ENCODE assay signal across 8 mouse cellular contexts in the genomic region with DNA sequence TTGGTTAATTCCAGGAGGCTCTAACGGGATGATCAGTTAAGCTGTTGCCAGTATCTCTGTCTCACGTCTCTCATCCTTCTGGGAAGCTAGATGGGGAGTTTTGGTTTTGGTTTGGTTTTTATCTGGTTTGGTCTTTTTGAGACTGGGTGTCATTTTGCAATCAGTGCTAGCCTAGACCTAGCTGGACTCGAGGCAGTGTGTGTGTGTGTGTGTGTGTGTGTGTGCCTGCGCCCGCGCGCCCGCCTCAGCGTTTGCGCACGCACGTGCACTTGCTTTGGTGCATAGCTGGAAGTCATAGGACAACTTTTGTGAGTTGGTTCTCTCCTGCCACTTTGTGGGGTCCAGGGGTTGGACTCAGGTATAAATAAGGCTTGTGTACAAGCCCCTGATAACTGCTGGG. TPM values are rescaled to one million over a fixed set of nuclear protein-coding genes. Genes with fewer than 3 reads are reported as not detected.
DNase-seq lines count a peak whose midpoint lies in the region; ATAC-seq and TF ChIP-seq lines count a peak whose summit lies in the region.

No protein-coding gene starts in this region.

- intact Hi-C loops in gastrocnemius, postnatal 14 days (cut with DNase I; ENCODE audit: low total_unique reads) = no loop called here

- H3K36me3 ChIP-seq in heart, embryonic 11.5 days (ENCODE audit: control insufficient read depth, insufficient read depth, low read length) = no peaks in the 10 kb centered on the region
- no peaks in the 10 kb centered on the region for H3K36me3 ChIP-seq in kidney, postnatal 0 days (ENCODE audit: insufficient read depth, low read length)

- H3K4me2 ChIP-seq in heart, embryonic 11.5 days = peak overlapping the region; percentile 85
- H3K4me2 ChIP-seq in kidney, postnatal 0 days (ENCODE audit: low read length) = peak overlapping the region; percentile 55

- H3K9ac ChIP-seq in heart, embryonic 11.5 days (ENCODE audit: low read depth, low read length) = peak overlapping the region; percentile 81
- H3K9ac ChIP-seq in kidney, postnatal 0 days (ENCODE audit: low read depth, low read length) = peak overlapping the region; percentile 47

- H3K9me3 ChIP-seq in heart, embryonic 11.5 days (replicated peaks; ENCODE audit: control insufficient read depth, low read length) = no peaks in the 10 kb centered on the region
- no peaks in the 10 kb centered on the region for H3K9me3 ChIP-seq in kidney, postnatal 0 days (replicated peaks; ENCODE audit: low read length)

- peak overlapping the region; percentile 66 for H3K4me3 ChIP-seq in heart, embryonic 11.5 days (ENCODE audit: low read depth, low read length)
- H3K4me3 ChIP-seq in kidney, postnatal 0 days (replicated peaks; ENCODE audit: low read depth, low read length) = peak overlapping the region; percentile 62

- no peak for TF ChIP-seq CTCF in kidney, postnatal 0 days (IDR thresholded peaks at IDR 0.05; ENCODE audit: low read depth)

- WGBS in heart, embryonic 11.5 days (ENCODE audit: insufficient replicate concordance) = under 1% methylated on average over 12 of the region's 12 CpGs
- WGBS in kidney, postnatal 0 days = 0% methylated on average over 12 of the region's 12 CpGs

- no peak; the same call in 1 of the 2 replicates for ATAC-seq in heart, embryonic 11.5 days (replicated peaks; ENCODE audit: insufficient number of reproducible peaks, low FRiP score, low TSS enrichment)
- peak; percentile 43; the same call in 1 of the 2 replicates for ATAC-seq in kidney, postnatal 0 days (replicated peaks; ENCODE audit: low FRiP score, low read depth)

- H3K4me1 ChIP-seq in heart, embryonic 11.5 days (ENCODE audit: control insufficient read depth, insufficient read depth, low read length) = peaks cover 8% of the 10 kb centered on the region
- H3K4me1 ChIP-seq in kidney, postnatal 0 days (replicated peaks; ENCODE audit: insufficient read depth, low read length) = 0 out of 2 replicates have a peak, but pooled peaks cover 13% of the 10 kb centered on the region

- peak overlapping the region; percentile 50; the same call in 1 of the 2 replicates for H3K27ac ChIP-seq in heart, embryonic 11.5 days (ENCODE audit: low read depth, low read length)
- no peak overlapping the region; the same call in 1 of the 2 replicates for H3K27ac ChIP-seq in kidney, postnatal 0 days

- DNase-seq in urinary bladder, postnatal 14 days (ENCODE audit: low spot score) = peak; percentile 39
- no peak for DNase-seq in urinary bladder, postnatal 4 days (ENCODE audit: low spot score in 2 of 2)
- peak; percentile 39 to 60 for DNase-seq in cerebellum, postnatal 14 days
- peak; percentile 34 for DNase-seq in kidney, postnatal 0 days (ENCODE audit: low spot score)
- peak; percentile 51 to 53 for DNase-seq in lung, postnatal 4 days
- peak; percentile 35 to 65 for DNase-seq in spleen, postnatal 10 days (ENCODE audit: low spot score in 2 of 2)
- no peak for DNase-seq in gastrocnemius, postnatal 14 days

- no peaks in the 10 kb centered on the region for H3K27me3 ChIP-seq in heart, embryonic 11.5 days (ENCODE audit: control insufficient read depth, insufficient read depth, low read length)
- no peaks in the 10 kb centered on the region for H3K27me3 ChIP-seq in kidney, postnatal 0 days (ENCODE audit: insufficient read depth, low read length)

RNA-seq across cellular contexts. Expression of a gene that starts 0.6 kb away (rescaled TPM):
- 14.3 and 17.1 TPM in 2 replicates for polyA plus RNA-seq in heart, embryonic 11.5 days (2014; fragmentation: Nextera tagmentation; extraction: Ambion mirVana)
- polyA plus RNA-seq in kidney, postnatal 0 days (2015; fragmentation: Nextera tagmentation; extraction: Ambion mirVana) = 15.1 and 15.6 TPM in 2 replicates
- 1 to 10 TPM; 4.6 to 5.0 TPM for total RNA-seq in gastrocnemius, postnatal 14 days (2021)

RNA-seq across cellular contexts. Expression of a gene that starts 2.4 kb away (rescaled TPM):
- polyA plus RNA-seq in heart, embryonic 11.5 days (2014; fragmentation: Nextera tagmentation; extraction: Ambion mirVana) = 7.9 and 11.5 TPM in 2 replicates
- 7.6 and 8.8 TPM in 2 replicates for polyA plus RNA-seq in kidney, postnatal 0 days (2015; fragmentation: Nextera tagmentation; extraction: Ambion mirVana)
- total RNA-seq in gastrocnemius, postnatal 14 days (2021) = 1 to 10 TPM; 1.0 to 1.7 TPM

RNA-seq across cellular contexts. Expression of a gene that starts 26.4 kb away (rescaled TPM):
- 175 and 184 TPM in 2 replicates for polyA plus RNA-seq in heart, embryonic 11.5 days (2014; fragmentation: Nextera tagmentation; extraction: Ambion mirVana)
- 333 and 389 TPM in 2 replicates for polyA plus RNA-seq in kidney, postnatal 0 days (2015; fragmentation: Nextera tagmentation; extraction: Ambion mirVana)
- total RNA-seq in gastrocnemius, postnatal 14 days (2021) = 10 to 100 TPM; 41.3 to 44.8 TPM

RNA-seq across cellular contexts. Expression of a gene that starts 30.4 kb away (rescaled TPM):
- polyA plus RNA-seq in heart, embryonic 11.5 days (2014; fragmentation: Nextera tagmentation; extraction: Ambion mirVana) = 12.7 and 14.8 TPM in 2 replicates
- 0.38 and 0.41 TPM in 2 replicates for polyA plus RNA-seq in kidney, postnatal 0 days (2015; fragmentation: Nextera tagmentation; extraction: Ambion mirVana)
- total RNA-seq in gastrocnemius, postnatal 14 days (2021) = under 1 TPM; 0.38 to 0.45 TPM

Comparison
In these comparisons a context has a peak if more than half of its experiments do, and no peak if none do; other contexts are left out.
1. DNase-seq: peak in urinary bladder, postnatal 14 days (single experiment), cerebellum, postnatal 14 days (2 of 2), kidney, postnatal 0 days (single experiment), lung, postnatal 4 days (2 of 2) and spleen, postnatal 10 days (2 of 2); none in urinary bladder, postnatal 4 days (0 of 2) and gastrocnemius, postnatal 14 days (single experiment).